ENCODE assay signal across 8 mouse cellular contexts in genomic region chr11:87462461-87463242, GRCm38 (mm10). TPM values are rescaled to one million over a fixed set of nuclear protein-coding genes. Genes with fewer than 3 reads are reported as not detected.
A peak's percentile ranks its signal among the peaks of the same experiment; 100 is the strongest.
DNase-seq lines count a peak whose midpoint lies in the region; ATAC-seq and TF ChIP-seq lines count a peak whose summit lies in the region.

No protein-coding gene starts in this region.

- H3K27ac ChIP-seq in CH12.LX (ENCODE audit: insufficient read depth, low read depth), result peak overlapping the region; percentile 30; the same call in 1 of the 2 replicates
- H3K27ac ChIP-seq in embryonic facial prominence, embryonic 11.5 days (replicated peaks; ENCODE audit: low read depth, low read length), result peak overlapping the region; percentile 62
- peak overlapping the region; percentile 75 for H3K27ac ChIP-seq in heart, postnatal 0 days (ENCODE audit: low read depth)
- peak overlapping the region; percentile 85 for H3K27ac ChIP-seq in stomach, embryonic 16.5 days (ENCODE audit: low read length)

- no peaks in the 10 kb centered on the region for H3K79me2 ChIP-seq in CH12.LX (replicated peaks; ENCODE audit: control insufficient read depth, extremely low read depth, insufficient read depth, poor library complexity, severe bottlenecking)

- peak; percentile 50 for DNase-seq in cerebellum, adult 11-12 months
- no peak for DNase-seq in cerebellum, adult 18-20 months
- peak; percentile 96 for DNase-seq in CH12.LX (ENCODE audit: extremely low read depth)
- DNase-seq in embryonic facial prominence, embryonic 11.5 days (ENCODE audit: low spot score), result peak; percentile 84
- DNase-seq in heart, postnatal 0 days (ENCODE audit: low spot score), result peak; percentile 40
- peak; percentile 38 to 54 for DNase-seq in layer of hippocampus, postnatal 10 days (ENCODE audit: low spot score in 2 of 2)

- peak in 1 of 2 experiments; percentile 37; a peak in 2 of 4 replicates for TF ChIP-seq CTCF in CH12.LX (conservative IDR thresholded peaks at IDR 0.05 in 1 of 2, IDR thresholded peaks at IDR 0.05 in 1 of 2; ENCODE audit: low read depth in 2 of 2, low read length in 2 of 2)
- TF ChIP-seq CTCF in heart, postnatal 0 days (IDR thresholded peaks at IDR 0.05; ENCODE audit: low read depth), result no peak

- H3K36me3 ChIP-seq in CH12.LX (replicated peaks in 1 of 2; ENCODE audit: control insufficient read depth in 1 of 2, insufficient read depth in 1 of 2, low read length in 1 of 2), result no peaks in the 10 kb centered on the region
- no peaks in the 10 kb centered on the region for H3K36me3 ChIP-seq in embryonic facial prominence, embryonic 11.5 days (replicated peaks; ENCODE audit: control insufficient read depth, insufficient read depth, low read depth, low read length)
- no peaks in the 10 kb centered on the region for H3K36me3 ChIP-seq in heart, postnatal 0 days (replicated peaks; ENCODE audit: control insufficient read depth, insufficient read depth, low read length)
- no peaks in the 10 kb centered on the region for H3K36me3 ChIP-seq in stomach, embryonic 16.5 days (ENCODE audit: control insufficient read depth, insufficient read depth, low read length)

- ATAC-seq in embryonic facial prominence, embryonic 11.5 days (replicated peaks; ENCODE audit: insufficient number of reproducible peaks, low FRiP score, low TSS enrichment, low read depth), result peak; percentile 21
- no peak; the same call in 1 of the 2 replicates for ATAC-seq in heart, postnatal 0 days (ENCODE audit: insufficient read depth, low read depth)
- peak; percentile 84 for ATAC-seq in megakaryocyte-erythroid progenitor cell, adult 5-6 weeks (replicated peaks; ENCODE audit: low FRiP score, low TSS enrichment, poor library complexity, severe bottlenecking)
- ATAC-seq in stomach, embryonic 16.5 days (ENCODE audit: insufficient read depth, low FRiP score), result peak; percentile 18

- no peak overlapping the region for H3K9ac ChIP-seq in CH12.LX (ENCODE audit: insufficient read depth, low read depth)
- no peak overlapping the region for H3K9ac ChIP-seq in embryonic facial prominence, embryonic 11.5 days (replicated peaks; ENCODE audit: low read length)
- H3K9ac ChIP-seq in heart, postnatal 0 days (replicated peaks; ENCODE audit: low read depth, low read length), result no peak overlapping the region
- H3K9ac ChIP-seq in stomach, embryonic 16.5 days (ENCODE audit: low read length), result no peak overlapping the region

- 7% methylated on average over 9 of the region's 9 CpGs for WGBS in embryonic facial prominence, embryonic 11.5 days
- 8% methylated on average over 9 of the region's 9 CpGs for WGBS in heart, postnatal 0 days
- WGBS in stomach, embryonic 16.5 days, result 5% methylated on average over 9 of the region's 9 CpGs

- in situ Hi-C loops in CH12.LX (cut with MboI; ENCODE audit: low pct_ligation_motif_present, low pct_unique_long_range_greater_than_20kb, low sequenced_read_pairs), result loop anchor here (5.0 kb wide), 1 partner anchor 35 kb away; no protein-coding TSS in a partner anchor

- dilution Hi-C loops in CH12.LX (cut with MboI; ENCODE audit: extremely low pct_ligation_motif_present, extremely low pct_unique_long_range_greater_than_20kb, low sequenced_read_pairs), result no loop called here

- H3K4me2 ChIP-seq in CH12.LX (ENCODE audit: insufficient read depth, low read depth, poor library complexity, severe bottlenecking), result no peak overlapping the region
- no peak overlapping the region for H3K4me2 ChIP-seq in embryonic facial prominence, embryonic 11.5 days (ENCODE audit: low read depth, low read length)
- no peak overlapping the region for H3K4me2 ChIP-seq in heart, postnatal 0 days (ENCODE audit: low read depth, low read length)
- H3K4me2 ChIP-seq in stomach, embryonic 16.5 days (ENCODE audit: low read depth, low read length), result no peak overlapping the region; the same call in 1 of the 2 replicates

- no peak overlapping the region for H3K4me3 ChIP-seq in CH12.LX (replicated peaks in 1 of 3; ENCODE audit: low read depth in 2 of 3, low read length in 2 of 3, poor library complexity in 1 of 3)
- no peak overlapping the region for H3K4me3 ChIP-seq in embryonic facial prominence, embryonic 11.5 days (ENCODE audit: low read depth, low read length)
- no peak overlapping the region for H3K4me3 ChIP-seq in heart, postnatal 0 days (ENCODE audit: low read depth, low read length)
- H3K4me3 ChIP-seq in stomach, embryonic 16.5 days (replicated peaks; ENCODE audit: low read length), result no peak overlapping the region

- TF ChIP-seq EP300 in CH12.LX (IDR thresholded peaks at IDR 0.05; ENCODE audit: low read length), result no peak
- TF ChIP-seq EP300 in heart, postnatal 0 days (IDR thresholded peaks at IDR 0.05; ENCODE audit: low read depth), result no peak

- peak; percentile 96 for TF ChIP-seq POLR2A in CH12.LX (IDR thresholded peaks at IDR 0.05; ENCODE audit: low read depth, low read length)

- peaks cover 3 to 43% of the 10 kb centered on the region in 2 experiments for H3K4me1 ChIP-seq in CH12.LX (ENCODE audit: control insufficient read depth in 1 of 2, insufficient read depth in 2 of 2)
- H3K4me1 ChIP-seq in embryonic facial prominence, embryonic 11.5 days (ENCODE audit: control insufficient read depth, insufficient read depth, low read length), result no peaks in the 10 kb centered on the region
- H3K4me1 ChIP-seq in heart, postnatal 0 days (ENCODE audit: control insufficient read depth, insufficient read depth), result no peaks in the 10 kb centered on the region
- peaks cover under 1% of the 10 kb centered on the region; the same call in 1 of the 2 replicates for H3K4me1 ChIP-seq in stomach, embryonic 16.5 days (ENCODE audit: control insufficient read depth, insufficient read depth, low read length)

- H3K9me3 ChIP-seq in CH12.LX (replicated peaks; ENCODE audit: low read length), result peaks cover 3% of the 10 kb centered on the region
- no peaks in the 10 kb centered on the region for H3K9me3 ChIP-seq in embryonic facial prominence, embryonic 11.5 days (replicated peaks; ENCODE audit: control insufficient read depth, low read length)
- H3K9me3 ChIP-seq in heart, postnatal 0 days (replicated peaks; ENCODE audit: control insufficient read depth, low read length), result no peaks in the 10 kb centered on the region
- no peaks in the 10 kb centered on the region for H3K9me3 ChIP-seq in stomach, embryonic 16.5 days (replicated peaks; ENCODE audit: control insufficient read depth, low read length)

- TF ChIP-seq RAD21 in CH12.LX (IDR thresholded peaks at IDR 0.05; ENCODE audit: low read depth, low read length), result no peak

- no peaks in the 10 kb centered on the region for H3K27me3 ChIP-seq in CH12.LX (replicated peaks)
- no peaks in the 10 kb centered on the region for H3K27me3 ChIP-seq in embryonic facial prominence, embryonic 11.5 days (ENCODE audit: control insufficient read depth, insufficient read depth, low read length)
- no peaks in the 10 kb centered on the region for H3K27me3 ChIP-seq in heart, postnatal 0 days (ENCODE audit: control insufficient read depth, insufficient read depth, low read length)
- no peaks in the 10 kb centered on the region for H3K27me3 ChIP-seq in stomach, embryonic 16.5 days (ENCODE audit: control insufficient read depth, insufficient read depth, low read length)

TF ChIP-seq in CH12.LX, 34 proteins besides CTCF, POLR2A, EP300 and RAD21 (continues in another document):
- TF ChIP-seq SIN3A (IDR thresholded peaks at IDR 0.05; ENCODE audit: low read length), result peak; percentile 64; the same call in 1 of the 2 replicates
- TF ChIP-seq MYC (IDR thresholded peaks at IDR 0.05; ENCODE audit: low read depth, low read length), result peak; percentile 76; the same call in 1 of the 2 replicates
- TF ChIP-seq POLR2AphosphoS2 (IDR thresholded peaks at IDR 0.05; ENCODE audit: low read depth, low read length), result peak; percentile 98
- TF ChIP-seq RCOR1 (conservative IDR thresholded peaks at IDR 0.05; ENCODE audit: low read depth, low read length), result peak; percentile 94
- peak; percentile 69; the same call in 1 of the 2 replicates for TF ChIP-seq JUND (conservative IDR thresholded peaks at IDR 0.05; ENCODE audit: low read depth, low read length)
- no peak for TF ChIP-seq PAX5 (IDR thresholded peaks at IDR 0.05; ENCODE audit: low read length)
- TF ChIP-seq ZKSCAN1 (IDR thresholded peaks at IDR 0.05; ENCODE audit: borderline replicate concordance, low read depth, low read length), result no peak
- TF ChIP-seq IRF4 (IDR thresholded peaks at IDR 0.05; ENCODE audit: low read depth, low read length), result no peak
- 0 out of 2 replicates have a peak, but pooled peaks have one; percentile 28 for TF ChIP-seq MAX (IDR thresholded peaks at IDR 0.05; ENCODE audit: low read length)
- no peak; the same call in 1 of the 2 replicates for TF ChIP-seq ZC3H11A (IDR thresholded peaks at IDR 0.05; ENCODE audit: low read depth, low read length)
- peak; percentile 51 for TF ChIP-seq ZNF384 (IDR thresholded peaks at IDR 0.05; ENCODE audit: low read depth, low read length)

RNA-seq across cellular contexts. Expression of gene Tex14, which starts 57.8 kb away (rescaled TPM):
- total RNA-seq in CH12.LX (2012; rRNA removed), result 1.4 and 1.5 TPM in 2 replicates
- 1.4 and 2.1 TPM in 2 replicates for total RNA-seq in CH12.LX (2014; rRNA removed)
- polyA plus RNA-seq in CH12.LX (2012; ENCODE audit: insufficient read length, low read depth), result 1.3 and 1.6 TPM in 2 replicates
- 0.42 and 0.80 TPM in 2 replicates for polyA plus RNA-seq in embryonic facial prominence, embryonic 11.5 days (2014; fragmentation: Nextera tagmentation; extraction: Ambion mirVana)
- 0.04 and 0.46 TPM in 2 replicates for total RNA-seq in heart, postnatal 0 days (2014; rRNA removed; ENCODE audit: low replicate concordance)
- polyA plus RNA-seq in heart, postnatal 0 days (2015; fragmentation: Nextera tagmentation; extraction: Ambion mirVana), result 0.22 TPM in 1 of 2 replicates, not detected in the other
- total RNA-seq in layer of hippocampus, postnatal 10 days (2021), result under 1 TPM; 0.22 to 0.48 TPM
- 0.45 TPM in 1 of 2 replicates, not detected in the other for total RNA-seq in megakaryocyte-erythroid progenitor cell, adult 5-6 weeks (2014; fragmentation: Nextera tagmentation)
- total RNA-seq in megakaryocyte-erythroid progenitor cell, adult 5-6 weeks (2017), result not detected in 2 replicates
- 0.36 and 1.0 TPM in 2 replicates for polyA plus RNA-seq in stomach, embryonic 16.5 days (2015; fragmentation: Nextera tagmentation; extraction: Ambion mirVana)

RNA-seq across cellular contexts. Expression of gene Rad51c, which starts 57.9 kb away (rescaled TPM):
- total RNA-seq in CH12.LX (2012; rRNA removed), result 5.3 and 6.8 TPM in 2 replicates
- total RNA-seq in CH12.LX (2014; rRNA removed), result 5.6 and 6.3 TPM in 2 replicates
- polyA plus RNA-seq in CH12.LX (2012; ENCODE audit: insufficient read length, low read depth), result 4.8 and 6.1 TPM in 2 replicates
- 12.1 and 13.5 TPM in 2 replicates for polyA plus RNA-seq in embryonic facial prominence, embryonic 11.5 days (2014; fragmentation: Nextera tagmentation; extraction: Ambion mirVana)
- 3.7 and 6.9 TPM in 2 replicates for total RNA-seq in heart, postnatal 0 days (2014; rRNA removed; ENCODE audit: low replicate concordance)
- 4.7 and 5.2 TPM in 2 replicates for polyA plus RNA-seq in heart, postnatal 0 days (2015; fragmentation: Nextera tagmentation; extraction: Ambion mirVana)
- total RNA-seq in layer of hippocampus, postnatal 10 days (2021), result 1 to 10 TPM; 4.1 to 4.7 TPM
- 1.3 and 1.9 TPM in 2 replicates for total RNA-seq in megakaryocyte-erythroid progenitor cell, adult 5-6 weeks (2014; fragmentation: Nextera tagmentation)
- total RNA-seq in megakaryocyte-erythroid progenitor cell, adult 5-6 weeks (2017), result 0.72 and 12.6 TPM in 2 replicates
- polyA plus RNA-seq in stomach, embryonic 16.5 days (2015; fragmentation: Nextera tagmentation; extraction: Ambion mirVana), result 6.3 and 7.1 TPM in 2 replicates

Comparison
In these comparisons a context has a peak if more than half of its experiments do, and no peak if none do; other contexts are left out.
1. DNase-seq: peak in cerebellum, adult 11-12 months (single experiment), CH12.LX (single experiment), embryonic facial prominence, embryonic 11.5 days (single experiment), heart, postnatal 0 days (single experiment) and layer of hippocampus, postnatal 10 days (2 of 2); none in cerebellum, adult 18-20 months (0 of 2).
2. H3K27ac ChIP-seq: peak in every context shown above with its lines; median percentile 85 in stomach, embryonic 16.5 days; 75 in heart, postnatal 0 days; 62 in embryonic facial prominence, embryonic 11.5 days; 30 in CH12.LX.